Mouse (Mus musculus): ENCODE measurements at regions not wholly inside any gene's neighbourhood (a gene's known extent, or its start where the extent isn't known, plus 50 kb on each side); places are given as distances from the start of the nearest gene placed in this dataset.

GRCm38 (mm10) chr10:99644981-99645380 is 114.5 kb downstream of the Csl start:
- no peak for TF ChIP-seq CTCF (IDR thresholded peaks at IDR 0.05; ENCODE audit: control insufficient read depth, insufficient read depth, insufficient read length)
- no peak for TF ChIP-seq MAX (IDR thresholded peaks at IDR 0.05)
- TF ChIP-seq MYOG (IDR thresholded peaks at IDR 0.05; ENCODE audit: control insufficient read depth, extremely low read depth, insufficient read length), result no peak
- no peak for TF ChIP-seq USF1 (IDR thresholded peaks at IDR 0.05; ENCODE audit: low read depth)
- no peak for TF ChIP-seq CEBPB (IDR thresholded peaks at IDR 0.05; ENCODE audit: low read depth)
